Mouse (Mus musculus) spleen, embryonic (tissue): ENCODE measurements around the gene Rnase12.
"Not testable (repeated sequence)": the region's sequence is repeated elsewhere in the genome, so short reads cannot be mapped to it uniquely, and the experiment has no call there.

Experiments
- CTCF ChIA-PET: fragments of 350-600 bp; sonication (Branson Sonifier 250); formaldehyde crosslinking; loops from one replicate; lab custom pipeline; 2022; lab: Charles Lee

Rnase12 gene

DNA sequence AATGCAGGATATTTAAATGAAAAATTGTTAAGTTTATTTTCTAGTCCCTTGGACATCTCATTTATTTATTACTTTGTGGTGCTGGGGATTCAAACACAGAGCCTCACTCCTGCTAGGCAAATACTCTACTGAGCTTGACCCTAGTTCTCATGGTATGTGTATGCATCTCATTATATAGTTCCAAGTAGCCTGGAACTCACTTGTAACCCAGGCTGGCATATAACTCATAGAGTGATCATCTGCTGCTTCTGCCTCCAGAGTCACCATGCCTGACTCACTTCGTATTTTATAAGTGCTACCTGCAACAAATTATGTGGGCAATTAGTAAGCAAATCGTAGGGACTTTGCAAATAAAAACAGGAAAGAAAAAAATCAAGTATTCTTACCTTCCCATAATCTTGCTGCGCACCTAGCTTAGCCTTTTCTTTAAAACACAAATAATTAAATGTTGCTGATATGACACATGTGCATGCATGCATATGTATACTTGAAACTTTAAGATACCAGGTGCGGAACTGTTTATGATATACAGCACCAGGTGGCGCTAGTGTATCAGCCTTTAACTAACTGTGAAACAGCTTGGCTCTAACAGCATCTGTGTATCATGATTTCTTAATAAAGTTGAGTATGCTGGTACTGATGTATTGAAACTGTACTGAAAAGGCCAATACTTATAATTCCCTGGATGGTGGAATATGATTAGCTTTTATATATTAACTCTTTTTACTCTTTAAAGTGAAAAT, 30.9 kb downstream of the Rnase12 start:
- CTCF ChIA-PET: interaction anchor here (1.4 to 1.6 kb wide), 2 partner anchors 23 to 37 kb away, joined by 3 to 12 read pairs; no protein-coding TSS in a partner anchor

DNA sequence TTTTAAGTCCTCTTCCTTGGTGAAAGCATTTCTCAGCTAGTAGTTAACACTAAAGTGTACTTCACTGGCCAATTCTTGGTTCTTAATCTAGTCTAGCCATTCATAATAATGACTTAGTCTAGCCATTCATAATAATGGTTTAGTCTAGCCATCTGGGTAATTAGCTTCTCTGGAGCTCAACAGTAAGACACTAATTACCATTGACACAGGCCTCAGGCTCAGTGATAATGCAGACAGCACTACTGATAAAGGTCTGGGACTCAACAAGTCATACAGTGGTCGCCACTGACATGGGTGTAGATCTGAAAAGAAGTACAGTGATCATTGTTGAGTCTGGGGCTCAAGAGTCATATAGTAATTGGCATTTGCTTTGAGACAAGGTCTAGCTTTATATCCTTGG, 32.6 kb downstream of the Rnase12 start:
- CTCF ChIA-PET: interaction anchor here (0.6 to 0.7 kb wide), 2 partner anchors 20 to 42 kb away, joined by 3 read pairs; no protein-coding TSS in a partner anchor

DNA sequence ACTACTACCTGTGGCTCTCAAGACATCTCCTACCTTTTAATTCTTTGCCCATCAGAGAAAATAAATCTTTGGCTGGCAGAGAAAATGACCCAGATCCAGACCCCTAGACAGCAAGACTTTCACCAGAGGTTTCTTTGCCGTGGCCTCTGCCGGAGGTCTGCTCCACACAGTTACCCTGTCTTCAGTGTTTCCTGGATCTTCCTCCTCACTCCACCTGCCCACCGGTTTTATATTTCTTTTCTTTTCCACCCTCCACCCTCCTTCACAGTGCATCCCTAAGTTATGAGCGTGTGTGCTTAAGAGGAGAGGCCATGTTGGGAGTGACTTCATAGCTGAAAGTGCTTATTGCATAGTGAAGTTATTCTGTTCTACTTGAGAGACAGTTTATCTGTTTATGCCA, 34.0 kb downstream of the Rnase12 start:
- CTCF ChIA-PET: no interaction called here

DNA sequence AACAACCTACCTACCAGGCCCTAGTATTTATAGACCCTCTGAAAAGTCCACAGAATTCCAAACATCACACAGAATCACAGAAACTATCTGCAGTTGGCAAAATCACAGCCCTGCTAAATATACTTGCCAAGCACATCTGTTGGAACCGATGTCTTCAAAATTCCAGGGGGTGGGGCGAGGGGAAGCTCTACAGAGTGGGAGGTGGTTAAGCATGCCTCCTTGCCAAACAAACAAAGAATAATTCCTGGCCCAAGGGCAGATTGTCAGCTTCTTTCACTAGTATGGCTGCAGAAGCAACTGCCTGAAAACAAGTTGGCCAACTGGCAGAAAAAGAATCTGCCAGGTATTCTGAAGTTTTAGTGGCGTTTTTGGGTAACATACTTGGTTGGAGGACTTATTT, 40.2 kb downstream of the Rnase12 start:
- CTCF ChIA-PET: no interaction called here

DNA sequence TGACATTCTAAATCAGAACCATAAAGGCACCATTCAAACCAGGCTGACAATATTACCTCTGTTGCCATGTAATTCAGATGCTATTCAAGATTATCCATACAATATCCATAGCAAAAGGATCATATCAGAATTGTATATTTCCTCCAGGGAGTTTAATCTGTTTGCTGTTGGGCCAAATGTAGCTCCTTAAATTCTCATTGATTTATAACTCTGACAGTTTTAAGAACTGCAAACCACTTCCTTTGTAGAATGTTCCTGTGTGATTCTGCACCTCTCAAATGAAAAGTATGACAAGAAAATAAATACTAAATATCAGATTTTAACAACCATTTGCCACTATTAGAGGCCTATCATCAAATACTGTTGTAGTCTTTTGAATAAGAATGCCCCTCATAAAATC, 41.7 kb downstream of the Rnase12 start:
- CTCF ChIA-PET: no interaction called here

DNA sequence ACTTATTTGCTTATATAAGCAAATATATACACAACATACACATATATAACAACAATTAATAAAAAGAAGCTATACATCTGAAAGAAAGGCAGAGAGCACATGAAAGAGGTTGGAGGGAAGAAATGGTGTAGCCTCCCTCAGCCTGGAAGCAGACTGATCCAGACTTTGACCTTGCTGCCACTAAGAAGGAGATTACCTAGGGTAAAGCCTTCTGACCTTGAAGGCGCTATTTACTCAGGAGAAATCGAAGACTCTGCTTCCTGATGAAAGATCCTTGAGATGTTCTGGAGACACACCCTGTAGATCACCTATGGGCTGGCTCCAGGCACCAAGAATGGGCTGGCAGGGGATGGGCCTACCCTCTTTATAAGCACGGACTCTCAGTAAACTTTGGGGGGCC, 42.7 kb downstream of the Rnase12 start:
- CTCF ChIA-PET: not testable (repeated sequence)

DNA sequence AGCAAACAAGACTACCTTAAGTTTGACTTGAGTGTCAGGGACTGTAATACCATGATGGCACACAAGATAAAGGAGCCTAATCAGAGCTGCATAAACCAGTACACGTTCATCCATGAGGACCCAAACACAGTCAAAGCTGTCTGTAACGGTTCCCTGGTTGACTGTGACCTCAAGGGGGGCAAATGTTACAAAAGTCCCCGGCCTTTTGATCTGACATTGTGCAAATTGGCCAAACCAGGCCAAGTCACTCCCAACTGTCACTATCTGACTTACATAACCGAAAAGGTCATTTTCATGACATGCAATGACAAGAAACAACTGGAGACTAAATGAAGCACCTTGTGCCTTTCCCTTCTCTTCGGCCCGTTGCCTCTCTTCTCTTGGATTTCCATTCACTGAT, 47.9 kb downstream of the Rnase12 start:
- CTCF ChIA-PET: no interaction called here

DNA sequence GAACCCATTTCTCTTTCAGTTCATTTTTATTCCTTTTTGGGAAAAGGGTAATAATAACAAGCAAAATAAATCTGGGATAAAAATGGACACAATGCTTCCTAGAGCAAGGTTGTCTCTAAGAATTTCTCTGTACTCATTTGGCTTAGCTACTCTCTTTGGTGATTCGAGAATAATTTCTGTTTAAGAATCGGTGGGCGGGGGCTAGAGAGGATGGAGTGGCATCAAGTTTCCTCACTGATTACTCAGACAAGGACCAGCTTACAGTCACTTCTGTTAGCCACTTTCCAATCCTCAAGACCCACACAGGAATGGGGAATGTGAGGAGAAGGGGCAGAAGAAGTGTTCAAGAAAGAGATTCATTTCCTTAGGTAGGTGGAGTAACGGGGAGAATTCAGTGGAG, 48.7 kb downstream of the Rnase12 start:
- CTCF ChIA-PET: no interaction called here

DNA sequence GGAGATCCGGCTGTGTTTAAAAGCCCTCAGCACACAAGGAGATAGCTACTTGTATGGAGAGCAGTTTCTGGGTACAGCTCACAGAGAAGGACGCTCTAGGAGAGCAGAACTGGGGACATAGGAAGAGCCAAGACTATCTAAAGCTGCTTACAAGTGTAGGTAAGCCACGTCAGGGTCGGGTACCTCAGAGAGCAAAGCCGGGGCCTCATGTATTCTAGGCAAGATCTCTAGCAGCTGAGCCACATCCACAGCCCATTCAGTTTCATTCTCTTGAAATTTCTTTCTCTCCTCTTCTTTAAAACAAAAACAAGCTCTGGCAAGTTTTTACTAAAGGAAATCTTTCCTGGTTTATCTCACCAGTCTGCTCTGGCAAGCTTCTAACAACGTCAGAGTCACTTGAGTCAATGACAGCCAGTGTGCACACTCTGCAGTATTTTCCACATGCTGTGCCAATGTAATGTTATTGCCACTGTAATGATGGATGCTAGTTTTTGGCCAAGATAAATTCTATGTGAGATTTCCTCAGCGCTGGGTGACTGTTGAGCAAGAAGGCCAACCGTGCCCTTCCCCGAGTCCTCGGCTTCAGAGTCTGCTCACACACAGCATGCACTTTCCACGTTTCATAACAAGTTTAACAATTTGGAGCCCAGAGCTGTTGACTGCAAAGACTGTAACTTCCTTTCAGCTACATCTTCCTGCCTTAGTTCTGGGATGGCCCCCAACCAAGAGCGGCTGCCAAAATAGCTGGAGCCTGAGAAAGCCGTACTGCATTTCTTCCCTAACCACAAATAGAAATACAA, 49.3 kb downstream of the Rnase12 start:
- CTCF ChIA-PET: no interaction called here

DNA sequence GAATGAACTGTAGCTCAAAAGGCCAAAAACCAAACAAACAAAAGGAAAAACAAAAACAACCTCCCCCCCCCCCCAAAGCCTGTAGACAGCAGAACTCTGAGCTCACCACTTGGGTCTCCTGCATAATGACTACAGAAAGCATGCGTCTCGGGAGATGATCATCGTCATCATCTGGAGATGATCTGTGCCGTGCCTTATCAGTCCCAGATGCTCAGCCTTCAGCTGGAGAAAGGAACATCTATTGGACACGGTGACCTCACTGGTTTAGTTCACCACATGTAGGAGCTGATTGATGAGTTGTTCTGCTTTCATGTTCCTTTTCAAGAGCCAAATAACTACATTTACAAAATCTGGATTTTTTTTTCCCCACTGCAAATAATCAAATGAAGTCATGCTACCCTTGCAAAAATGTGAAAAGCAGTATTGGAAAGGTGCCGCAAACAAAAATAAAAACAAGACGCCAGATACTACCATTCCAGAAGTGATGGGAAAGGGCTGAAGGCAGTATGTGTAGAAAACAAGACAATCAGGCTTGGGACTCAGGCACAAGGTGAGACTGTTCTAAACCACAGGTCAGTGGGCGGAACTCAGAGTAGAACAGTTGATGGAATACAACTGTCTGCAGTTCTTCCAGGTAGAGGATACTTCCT, 50.2 kb downstream of the Rnase12 start, which contains the start of gene Rnase10:
TSS of gene Rnase10 (plus strand) at position 600 of the 650 bp plus-strand sequence.
- CTCF ChIA-PET: interaction anchor here (1.0 kb wide), 1 partner anchor 24 kb away, joined by 3 read pairs; no protein-coding TSS in a partner anchor
